Mouse (Mus musculus) erythroblast, embryonic 14.5 days (primary cell): Measurements from ENCODE around the gene Cnrip1.

Source experiments
- GATA1 ChIP-seq: IDR thresholded peaks from 2 replicates; pipeline ENCODE4 v1.6.1; 2012; ENCODE audit warnings: low read length, inconsistent platforms, mixed read lengths
- TAL1 ChIP-seq: IDR thresholded peaks from 3 replicates; pipeline ENCODE4 v1.6.1; 2012; ENCODE audit warnings: low read length, inconsistent platforms, mixed read lengths

GRCm38 (mm10) chr11:17112419-17113090, 61.2 kb downstream of the Cnrip1 start:
- TF ChIP-seq GATA1: no peak
- no peak for TF ChIP-seq TAL1
